Mouse (Mus musculus): Measurements from ENCODE around the gene Lmo2.

GRCm38 (mm10) chr2:103912481-103913251 is 45.1 kb upstream of the Lmo2 start:
- TF ChIP-seq MEF2A (IDR thresholded peaks at IDR 0.05; ENCODE audit: borderline replicate concordance, low read depth, low read length) (no peak), CHD1 (IDR thresholded peaks at IDR 0.05; ENCODE audit: low read depth, low read length) (no peak), POLR2A (IDR thresholded peaks at IDR 0.05; ENCODE audit: low read depth, low read length) (no peak), USF1 (IDR thresholded peaks at IDR 0.05; ENCODE audit: low read depth, low read length) (no peak)
